Mouse (Mus musculus) gastrocnemius, adult 8-10 months (tissue): Measurements from ENCODE around the gene Gm47189. TPM values are rescaled to one million over a fixed set of nuclear protein-coding genes. Genes with fewer than 3 reads are reported as not detected.
"Not testable (repeated sequence)": the region's sequence is repeated elsewhere in the genome, so short reads cannot be mapped to it uniquely, and the experiment has no call there.

Source experiments
- DNase-seq, 2 experiments: peaks; one replicate each; pipeline ENCODE4 v3.0.0; 2022; ENCODE audit warnings: low spot score in 2 of 2
- total RNA-seq, 4 experiments: library from RNA; stranded (reverse); gene quantifications; 2 replicates each; pipeline ENCODE4 v1.2.4; 2022

The Gm47189 gene
- total RNA-seq, result not detected

- not testable (repeated sequence) for DNase-seq
Measured at GRCm38 (mm10) chr14:41772341-41772740, at the start of gene Gm47189. Gm47189 (minus strand) TSS chr14:41772441.

GRCm38 (mm10) chr14:41755931-41756330, 16.3 kb downstream of the Gm47189 start:
- peak; percentile 2 to 4 for DNase-seq

GRCm38 (mm10) chr14:41750514-41750913, 21.7 kb downstream of the Gm47189 start, which contains the start of gene Gm7929:
Gm7929 (minus strand) TSS chr14:41750614.
- not testable (repeated sequence) for DNase-seq

- not testable (repeated sequence) for DNase-seq
Measured at GRCm38 (mm10) chr14:41723437-41723836, 48.8 kb downstream of the Gm47189 start.

- not testable (repeated sequence) for DNase-seq
Measured at GRCm38 (mm10) chr14:41717180-41717579, 55.1 kb downstream of the Gm47189 start.

Other genes with a start within 250 kb of the Gm47189 start
- gene Gm7970, start 216.9 kb downstream of the Gm47189 start, total RNA-seq, result not detected
- not detected for gene 1700049E17Rik2, start 199.2 kb downstream of the Gm47189 start, total RNA-seq
- not detected for gene Gm3072, start 147.8 kb downstream of the Gm47189 start, total RNA-seq
- gene Gm3676, start 126.0 kb downstream of the Gm47189 start, total RNA-seq, result not detected
- gene Gm8068, start 70.6 kb downstream of the Gm47189 start, total RNA-seq, result not detected
- gene Gm7929, start 21.8 kb downstream of the Gm47189 start, total RNA-seq, result not detected
- gene Gm7980, start 134.8 kb upstream of the Gm47189 start, total RNA-seq, result not detected
- not detected for gene 1700049E17Rik1, start 152.5 kb upstream of the Gm47189 start, total RNA-seq
- gene 1700024B05Rik, start 171.6 kb upstream of the Gm47189 start, total RNA-seq, result not detected
- gene Gm6401, start 195.5 kb upstream of the Gm47189 start, total RNA-seq, result not detected
- gene Gm3543, start 210.9 kb upstream of the Gm47189 start, total RNA-seq, result not detected